Mouse (Mus musculus) limb, embryonic 10.5 days (tissue): Measurements from ENCODE around the gene Gimap8. TPM values are rescaled to one million over a fixed set of nuclear protein-coding genes. Genes with fewer than 3 reads are reported as not detected.

Experiments used
- DNase-seq: peaks from one replicate; pipeline ENCODE4 v3.0.0-alpha.2; 2017; ENCODE audit warnings: low spot score
- H3K27ac ChIP-seq: fragments of 300-500 bp; sonication (generic); 2 replicates; pipeline ENCODE4 v1.5.1; 2016; ENCODE audit warnings: mild to moderate bottlenecking
- H3K27me3 ChIP-seq: fragments of 300-500 bp; sonication (generic); 2 replicates; pipeline ENCODE4 v1.6.1; 2016; ENCODE audit warnings: low read depth, mild to moderate bottlenecking; ENCODE audit not compliant: poor library complexity, severe bottlenecking
- H3K36me3 ChIP-seq: fragments of 300-500 bp; sonication (generic); 2 replicates; pipeline ENCODE4 v1.6.1; 2016; ENCODE audit warnings: mild to moderate bottlenecking, moderate library complexity
- H3K4me1 ChIP-seq: fragments of 300-500 bp; sonication (generic); 2 replicates; pipeline ENCODE4 v1.6.1; 2016
- H3K4me3 ChIP-seq: fragments of 300-500 bp; sonication (generic); 2 replicates; pipeline ENCODE4 v1.5.1; 2016; ENCODE audit warnings: mild to moderate bottlenecking, moderate library complexity
- H3K9me3 ChIP-seq: fragments of 300-500 bp; sonication (generic); replicated peaks from 2 replicates; pipeline ENCODE4 v1.6.1; 2016; ENCODE audit warnings: mild to moderate bottlenecking
- WGBS: fragments of 180-500 bp; shearing (Covaris S2); methylation state at CpG from one replicate; pipeline ENCODE4 v1.1.7; 2016; 5-methylcytosine and 5-hydroxymethylcytosine counted together
- polyA plus RNA-seq: library from polyadenylated mRNA; unstranded; fragments of >200 nt; fragmentation: Nextera tagmentation; extraction: Ambion mirVana; gene quantifications from 2 replicates; pipeline ENCODE4 v1.2.1, GENCODE M21; 2016

Gene Gimap8
- polyA plus RNA-seq, 1 experiment from 2014 or later, result 0.35 TPM

GRCm38 (mm10) chr6:48645660-48646308, 1.2 kb upstream of the Gimap8 start:
- no peaks in the 10 kb centered on the region for H3K36me3 ChIP-seq

GRCm38 (mm10) chr6:48646309-48646690, 734 bp upstream of the Gimap8 start:
- 87% methylated on average over 4 of the region's 4 CpGs for WGBS
- Histone ChIP-seq H3K27ac (no peak overlapping the region), H3K9me3 (no peaks in the 10 kb centered on the region), H3K27me3 (no peaks in the 10 kb centered on the region), H3K4me3 (no peak overlapping the region), H3K4me1 (0 out of 2 replicates have a peak, but pooled peaks cover 3% of the 10 kb centered on the region), H3K36me3 (no peaks in the 10 kb centered on the region)
- no peak for DNase-seq

More at GRCm38 (mm10) chr6:48645660-48646308, 1.2 kb upstream of the Gimap8 start:
- no peak overlapping the region for H3K4me3 ChIP-seq
- WGBS, result 19% methylated on average over 12 of the region's 12 CpGs
- no peaks in the 10 kb centered on the region for H3K27me3 ChIP-seq
- no peaks in the 10 kb centered on the region for H3K9me3 ChIP-seq
- DNase-seq, result peak; percentile 74
- 0 out of 2 replicates have a peak, but pooled peaks cover 3% of the 10 kb centered on the region for H3K4me1 ChIP-seq
- no peak overlapping the region for H3K27ac ChIP-seq

GRCm38 (mm10) chr6:48647611-48648010, 577 bp downstream of the Gimap8 start:
- H3K27ac ChIP-seq, result no peak overlapping the region
- WGBS, result 90% methylated on average over 2 of the region's 2 CpGs
- H3K4me3 ChIP-seq, result no peak overlapping the region
- H3K27me3 ChIP-seq, result no peaks in the 10 kb centered on the region
- 0 out of 2 replicates have a peak, but pooled peaks cover 3% of the 10 kb centered on the region for H3K4me1 ChIP-seq
- no peaks in the 10 kb centered on the region for H3K36me3 ChIP-seq
- no peaks in the 10 kb centered on the region for H3K9me3 ChIP-seq
- DNase-seq, result no peak

GRCm38 (mm10) chr6:48648779-48649178, 1.7 kb downstream of the Gimap8 start:
- no peak for DNase-seq
- Histone ChIP-seq H3K4me3 (no peak overlapping the region), H3K4me1 (0 out of 2 replicates have a peak, but pooled peaks cover 3% of the 10 kb centered on the region), H3K9me3 (no peaks in the 10 kb centered on the region), H3K27me3 (no peaks in the 10 kb centered on the region), H3K36me3 (no peaks in the 10 kb centered on the region), H3K27ac (no peak overlapping the region)
- WGBS, result 96% methylated on average over 4 of the region's 4 CpGs

GRCm38 (mm10) chr6:48650041-48650440, 3.0 kb downstream of the Gimap8 start:
- Histone ChIP-seq H3K4me3 (no peak overlapping the region), H3K36me3 (no peaks in the 10 kb centered on the region), H3K27ac (no peak overlapping the region), H3K4me1 (0 out of 2 replicates have a peak, but pooled peaks cover 3% of the 10 kb centered on the region), H3K27me3 (no peaks in the 10 kb centered on the region), H3K9me3 (no peaks in the 10 kb centered on the region)
- 89% methylated on average over 9 of the region's 9 CpGs for WGBS
- DNase-seq, result no peak

GRCm38 (mm10) chr6:48658721-48659120, 11.7 kb downstream of the Gimap8 start:
- WGBS, result 78% methylated on average over 5 of the region's 5 CpGs
- no peaks in the 10 kb centered on the region for H3K36me3 ChIP-seq
- no peaks in the 10 kb centered on the region for H3K9me3 ChIP-seq
- no peak overlapping the region for H3K27ac ChIP-seq
- no peaks in the 10 kb centered on the region for H3K27me3 ChIP-seq
- DNase-seq, result no peak
- H3K4me1 ChIP-seq, result no peaks in the 10 kb centered on the region
- no peak overlapping the region for H3K4me3 ChIP-seq

- no peak overlapping the region for H3K27ac ChIP-seq
- H3K27me3 ChIP-seq, result no peaks in the 10 kb centered on the region
- H3K4me1 ChIP-seq, result no peaks in the 10 kb centered on the region
- H3K36me3 ChIP-seq, result no peaks in the 10 kb centered on the region
- no peak for DNase-seq
- H3K9me3 ChIP-seq, result no peaks in the 10 kb centered on the region
- 90% methylated on average over 4 of the region's 4 CpGs for WGBS
- no peak overlapping the region for H3K4me3 ChIP-seq
Observed at GRCm38 (mm10) chr6:48664750-48665149, 17.7 kb downstream of the Gimap8 start.

- no peaks in the 10 kb centered on the region for H3K27me3 ChIP-seq
- no peaks in the 10 kb centered on the region for H3K4me1 ChIP-seq
- no peak for DNase-seq
- no peak overlapping the region for H3K27ac ChIP-seq
- 92% methylated on average over 9 of the region's 9 CpGs for WGBS
- H3K4me3 ChIP-seq, result no peak overlapping the region
- H3K36me3 ChIP-seq, result no peaks in the 10 kb centered on the region
- no peaks in the 10 kb centered on the region for H3K9me3 ChIP-seq
Observed at GRCm38 (mm10) chr6:48665471-48665870, 18.4 kb downstream of the Gimap8 start.

- H3K4me3 ChIP-seq, result no peak overlapping the region
- no peak overlapping the region for H3K27ac ChIP-seq
- H3K4me1 ChIP-seq, result no peaks in the 10 kb centered on the region
- H3K27me3 ChIP-seq, result no peaks in the 10 kb centered on the region
- DNase-seq, result no peak
- no peaks in the 10 kb centered on the region for H3K9me3 ChIP-seq
- no peaks in the 10 kb centered on the region for H3K36me3 ChIP-seq
- 49% methylated on average over 7 of the region's 7 CpGs for WGBS
Observed at GRCm38 (mm10) chr6:48666159-48666586, 19.1 kb downstream of the Gimap8 start.

GRCm38 (mm10) chr6:48668022-48668421, 21.0 kb downstream of the Gimap8 start:
- no peaks in the 10 kb centered on the region for H3K36me3 ChIP-seq
- H3K9me3 ChIP-seq, result no peaks in the 10 kb centered on the region
- H3K4me3 ChIP-seq, result no peak overlapping the region
- no peak overlapping the region for H3K27ac ChIP-seq
- no peaks in the 10 kb centered on the region for H3K4me1 ChIP-seq
- H3K27me3 ChIP-seq, result no peaks in the 10 kb centered on the region
- no peak for DNase-seq

GRCm38 (mm10) chr6:48669446-48669969, 22.5 kb downstream of the Gimap8 start:
- WGBS, result 64% methylated on average over 2 of the region's 2 CpGs
- H3K36me3 ChIP-seq, result no peaks in the 10 kb centered on the region
- H3K4me1 ChIP-seq, result no peaks in the 10 kb centered on the region
- no peaks in the 10 kb centered on the region for H3K9me3 ChIP-seq
- no peak overlapping the region for H3K4me3 ChIP-seq
- no peak overlapping the region for H3K27ac ChIP-seq
- no peak for DNase-seq
- no peaks in the 10 kb centered on the region for H3K27me3 ChIP-seq

- Histone ChIP-seq H3K36me3 (no peaks in the 10 kb centered on the region), H3K27me3 (no peaks in the 10 kb centered on the region), H3K9me3 (no peaks in the 10 kb centered on the region), H3K4me3 (no peak overlapping the region), H3K4me1 (peaks cover 7% of the 10 kb centered on the region), H3K27ac (no peak overlapping the region)
- DNase-seq, result no peak
- WGBS, result 95% methylated on average over 9 of the region's 9 CpGs
Observed at GRCm38 (mm10) chr6:48674291-48675058, 27.4 kb downstream of the Gimap8 start.

- no peaks in the 10 kb centered on the region for H3K9me3 ChIP-seq
- 62% methylated on average over 10 of the region's 10 CpGs for WGBS
- no peaks in the 10 kb centered on the region for H3K36me3 ChIP-seq
- peak overlapping the region; percentile 35 for H3K4me3 ChIP-seq
- H3K4me1 ChIP-seq, result peaks cover 7% of the 10 kb centered on the region
- no peaks in the 10 kb centered on the region for H3K27me3 ChIP-seq
- peak overlapping the region; percentile 48 for H3K27ac ChIP-seq
- peak; percentile 42 for DNase-seq
Observed at GRCm38 (mm10) chr6:48675400-48675930, 28.4 kb downstream of the Gimap8 start.
